Mouse (Mus musculus) liver, adult 2 months (tissue): ENCODE results near the gene Odc1.

Source experiments
- CTCF ChIP-seq: fragments of 200-500 bp; IDR thresholded peaks from 2 replicates; pipeline ENCODE4 v1.5.1; 2011; ENCODE audit warnings: low read depth, low read length, control low read depth
- POLR2A ChIP-seq: fragments of 200-500 bp; IDR thresholded peaks from 2 replicates; pipeline ENCODE4 v1.6.1; 2011; ENCODE audit warnings: low read length, control low read depth; ENCODE audit not compliant: insufficient read depth; ENCODE audit errors: extremely low read depth

DNA sequence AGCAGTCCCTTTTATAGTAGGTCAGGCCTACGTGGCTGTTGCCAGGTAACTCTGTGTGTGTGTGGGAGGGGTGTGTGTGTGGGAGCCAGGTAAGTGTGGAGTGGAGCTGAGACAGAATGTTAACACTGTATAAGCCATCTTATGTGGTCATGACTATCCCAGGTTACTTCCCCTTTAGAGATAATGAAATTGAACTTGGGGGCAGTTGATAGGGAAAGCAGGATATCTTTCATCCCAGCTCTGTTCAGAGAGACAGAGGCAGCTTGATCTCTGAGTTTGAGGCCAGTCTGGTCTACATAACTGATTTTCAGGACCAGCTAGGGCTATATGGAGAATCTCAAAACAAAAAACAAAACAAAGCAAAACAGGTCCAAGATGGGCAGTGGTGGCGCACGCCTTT, 7.4 kb upstream of the Odc1 start:
- TF ChIP-seq CTCF: no peak
- no peak for TF ChIP-seq POLR2A
